Mouse (Mus musculus): ENCODE measurements around the gene Cyp2d34. TPM values are rescaled to one million over a fixed set of nuclear protein-coding genes. Genes with fewer than 3 reads are reported as not detected.
A peak's percentile ranks its signal among the peaks of the same experiment; 100 is the strongest.

Gene Cyp2d34
- not detected for total RNA-seq (2021)

- no peak for DNase-seq
Measured at GRCm38 (mm10) chr15:82620531-82621202, at the start of gene Cyp2d34. Cyp2d34 (minus strand) TSS chr15:82620946.

- DNase-seq, result no peak
Measured at GRCm38 (mm10) chr15:82656346-82656745, 35.6 kb upstream of the Cyp2d34 start.

DNA sequence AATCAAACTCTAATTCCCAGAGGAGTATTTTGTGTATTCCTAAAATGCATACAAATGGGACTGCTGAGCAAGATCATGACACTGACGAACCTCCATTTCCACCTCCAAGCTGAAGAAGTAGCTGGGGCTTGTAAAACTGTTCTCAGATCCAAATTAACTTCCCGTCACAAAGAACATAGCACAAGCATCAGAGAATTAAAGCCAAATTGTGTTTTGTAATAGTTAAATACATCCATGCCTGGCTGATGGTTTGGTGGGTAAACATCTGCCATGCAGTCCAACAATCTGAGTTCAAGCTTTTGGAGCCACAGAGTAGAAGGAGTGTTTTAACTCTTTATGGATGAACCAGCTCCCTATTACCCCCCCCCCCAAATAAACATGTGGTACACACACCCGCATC is 23.6 kb upstream of the Cyp2d34 start:
- no peak for DNase-seq

DNA sequence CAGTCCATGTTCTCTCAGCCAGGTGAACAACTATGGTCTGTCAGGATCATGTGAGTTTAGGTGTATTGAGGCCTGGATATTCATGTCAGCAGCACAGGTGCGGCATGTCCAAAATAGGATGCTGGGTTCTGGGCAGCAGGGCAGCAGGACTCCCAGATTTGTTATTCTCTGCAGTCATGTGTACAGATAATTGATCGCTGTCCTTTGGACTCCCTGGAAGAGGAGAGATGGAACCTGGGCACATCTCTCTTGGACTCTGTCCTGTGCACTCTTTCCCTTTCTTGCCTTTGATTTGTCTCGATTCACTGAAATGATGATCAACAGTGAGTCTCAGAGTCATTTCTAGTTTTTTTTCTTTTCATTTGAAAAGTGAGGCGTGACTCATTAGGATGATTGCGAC is 23.0 kb upstream of the Cyp2d34 start:
- no peak for DNase-seq

DNA sequence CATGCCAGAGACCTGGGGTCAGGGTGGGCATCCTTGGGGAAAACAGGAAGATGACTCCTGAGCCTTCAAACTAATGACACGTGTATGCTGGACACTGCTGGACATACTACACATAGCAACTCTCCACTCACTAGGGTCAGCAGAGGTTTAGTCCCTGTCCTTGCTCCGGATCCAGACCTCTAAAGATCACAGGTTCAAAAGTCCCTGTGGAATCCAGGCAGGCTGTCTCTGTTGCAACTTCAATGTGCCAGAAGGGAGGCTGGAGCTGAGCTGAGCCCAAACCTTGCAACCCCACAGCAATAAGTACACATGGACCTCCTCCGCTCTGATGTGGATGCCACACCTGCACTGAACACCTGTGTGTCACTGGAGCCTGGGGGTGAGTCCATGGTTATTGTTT is 22.0 kb upstream of the Cyp2d34 start:
- DNase-seq, result no peak

- DNase-seq, result no peak
Measured at GRCm38 (mm10) chr15:82641921-82642320, 21.2 kb upstream of the Cyp2d34 start.

DNA sequence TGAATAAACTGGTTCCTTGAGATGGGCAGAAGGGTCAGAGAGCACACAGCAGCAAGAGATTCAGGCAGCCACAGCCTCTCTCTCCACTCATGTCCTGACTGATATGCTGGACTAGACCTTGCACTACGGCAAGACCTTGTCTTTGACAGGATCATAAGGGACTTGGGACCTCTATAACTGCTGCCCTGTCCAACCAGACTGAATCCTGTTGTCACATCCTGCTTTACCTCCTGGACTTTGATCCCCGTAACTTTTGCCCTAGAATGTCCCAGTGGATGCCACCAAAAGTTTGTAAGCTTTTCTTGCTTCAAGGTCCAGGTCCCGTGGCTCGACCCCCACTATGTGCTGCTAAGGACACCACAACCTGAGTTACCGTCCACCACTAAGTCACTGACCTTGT is 20.6 kb upstream of the Cyp2d34 start:
- no peak for DNase-seq

GRCm38 (mm10) chr15:82640201-82640600 is 19.5 kb upstream of the Cyp2d34 start:
- DNase-seq, result no peak

DNA sequence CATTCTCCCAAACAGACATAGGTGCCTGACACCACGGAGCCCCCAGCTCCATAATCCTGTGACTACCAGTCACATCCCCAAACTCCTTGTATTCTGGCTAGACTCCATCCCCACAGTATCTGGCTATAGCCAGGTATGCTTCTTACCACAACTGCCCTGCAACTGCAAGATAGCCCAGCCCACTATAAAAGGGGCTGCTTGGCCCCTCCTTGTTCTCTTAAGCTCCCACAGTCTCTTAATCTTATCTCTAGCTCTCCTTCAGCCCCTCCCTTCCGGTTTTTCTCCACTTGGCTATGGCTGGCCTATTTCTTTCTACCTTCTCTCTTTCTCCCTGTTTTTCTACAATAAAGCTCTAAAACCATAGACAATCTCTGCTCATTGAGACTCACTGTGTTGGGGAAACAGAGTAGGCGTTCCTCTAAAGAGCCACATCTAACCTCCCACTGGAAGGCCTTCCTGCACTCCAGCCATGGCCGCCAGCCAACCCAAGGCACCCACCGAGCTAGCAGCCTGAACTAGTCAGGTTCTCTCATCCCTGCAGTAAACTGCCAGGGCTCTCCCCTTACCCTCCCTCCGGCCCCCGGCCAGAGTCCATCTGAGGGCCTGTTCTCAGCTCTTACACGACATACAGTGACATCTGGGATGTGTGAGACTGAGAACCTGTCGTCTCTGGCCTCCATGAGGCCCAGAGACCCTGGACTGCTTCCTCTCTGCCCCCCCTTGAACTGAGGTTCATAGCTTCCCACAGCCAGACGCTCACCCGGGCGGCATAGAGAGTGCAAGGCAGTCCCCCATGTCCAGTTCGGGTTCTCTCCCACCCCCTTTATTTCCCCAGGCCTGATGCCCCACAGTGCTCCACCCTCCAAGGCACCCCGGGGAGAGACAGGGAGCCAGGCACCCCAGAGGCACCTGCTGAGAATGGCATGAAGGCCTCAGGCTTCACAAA is 16.7 kb upstream of the Cyp2d34 start:
- no peak for DNase-seq

GRCm38 (mm10) chr15:82634976-82635375 is 14.2 kb upstream of the Cyp2d34 start:
- DNase-seq, result no peak

GRCm38 (mm10) chr15:82621993-82622392 is 1.2 kb upstream of the Cyp2d34 start:
- DNase-seq, result no peak

GRCm38 (mm10) chr15:82618362-82619020 is 2.3 kb downstream of the Cyp2d34 start:
- peak; percentile 2 for DNase-seq

- DNase-seq, result no peak
Measured at GRCm38 (mm10) chr15:82582621-82583020, 38.1 kb downstream of the Cyp2d34 start.

- DNase-seq, result no peak
Measured at GRCm38 (mm10) chr15:82579071-82579470, 41.7 kb downstream of the Cyp2d34 start.

DNA sequence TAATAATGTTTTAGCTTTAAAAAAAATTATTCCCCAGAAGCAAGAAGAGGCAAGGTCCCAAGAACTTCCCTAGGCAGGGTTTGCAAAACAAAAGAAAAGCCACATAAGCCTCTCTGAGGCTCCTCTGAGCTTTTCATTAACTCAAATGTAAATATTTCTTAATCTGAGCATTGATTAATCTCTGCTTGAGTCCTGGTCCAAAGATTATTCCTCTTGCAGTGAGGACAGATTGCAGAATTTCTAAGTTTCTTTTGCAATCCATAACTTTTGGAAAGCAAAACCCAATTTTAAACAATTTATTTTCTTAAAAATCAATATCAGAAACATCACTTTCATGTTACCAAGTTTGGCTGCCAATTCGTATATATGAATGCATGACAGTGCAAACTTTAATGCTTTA is 47.9 kb downstream of the Cyp2d34 start:
- DNase-seq, result no peak

Small RNA genes within 50 kb of the gene (microRNA-seq; reads per million reads assigned to microRNA genes)
- gene Gm27463, result 0 reads per million in 2 experiments
- gene Gm27742, result 0 reads per million in 2 experiments

Other genes starting within 250 kb of the Cyp2d34 start
- gene Cyp2d22, start 240.7 kb downstream of the Cyp2d34 start, total RNA-seq (2021), result 10 to 100 TPM; 15.0 to 17.1 TPM
- under 1 TPM in 1 of 2 experiments, not detected in 1; 0.16 TPM for gene Cyp2d11, start 226.9 kb downstream of the Cyp2d34 start, total RNA-seq (2021)
- not detected for gene Cyp2d10, start 213.8 kb downstream of the Cyp2d34 start, total RNA-seq (2021)
- under 1 TPM in 1 of 2 experiments, not detected in 1; 0.26 TPM for gene Cyp2d9, start 187.5 kb downstream of the Cyp2d34 start, total RNA-seq (2021)
- not detected for gene Cyp2d12, start 65.9 kb downstream of the Cyp2d34 start, total RNA-seq (2021)
- gene Cyp2d40, start 143.2 kb upstream of the Cyp2d34 start, total RNA-seq (2021), result not detected
- not detected for gene Cyp2d26, start 173.3 kb upstream of the Cyp2d34 start, total RNA-seq (2021)

Measured in heart, postnatal 4 days (tissue).